Mouse (Mus musculus) CD4-positive naive resting alpha-beta T cell, adult 57 days (primary cell): ENCODE results near the gene 4930568D16Rik. TPM values are rescaled to one million over a fixed set of nuclear protein-coding genes. Genes with fewer than 3 reads are reported as not detected.

Experiments used
- total RNA-seq: library from RNA; stranded (reverse); gene quantifications from one replicate; pipeline ENCODE4 v1.2.4, GENCODE M21; 2023

4930568D16Rik gene
- total RNA-seq: not detected

DNA sequence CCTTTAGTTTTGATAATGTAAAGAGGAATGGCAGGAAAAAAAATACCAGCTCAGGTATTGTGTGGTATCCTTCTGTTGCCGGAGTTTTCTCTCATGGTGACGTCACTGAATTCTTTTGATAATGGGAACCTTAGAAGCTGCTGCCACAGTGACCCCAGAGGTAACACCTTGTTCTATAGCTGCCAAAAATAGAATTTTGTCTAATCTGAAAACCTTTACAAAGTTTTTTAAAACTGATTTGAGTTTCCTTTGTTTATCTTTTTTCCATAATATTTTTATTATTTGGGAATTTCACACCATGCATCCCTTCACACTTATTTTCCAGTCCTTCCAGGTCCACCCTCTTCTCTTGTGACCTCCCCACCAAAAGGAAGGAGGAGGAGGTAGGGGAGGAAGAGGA lies at the start of gene 4930568D16Rik:
Gene 4930568D16Rik, minus strand, starts transcription at position 101 of the 400 bp plus-strand sequence.

DNA sequence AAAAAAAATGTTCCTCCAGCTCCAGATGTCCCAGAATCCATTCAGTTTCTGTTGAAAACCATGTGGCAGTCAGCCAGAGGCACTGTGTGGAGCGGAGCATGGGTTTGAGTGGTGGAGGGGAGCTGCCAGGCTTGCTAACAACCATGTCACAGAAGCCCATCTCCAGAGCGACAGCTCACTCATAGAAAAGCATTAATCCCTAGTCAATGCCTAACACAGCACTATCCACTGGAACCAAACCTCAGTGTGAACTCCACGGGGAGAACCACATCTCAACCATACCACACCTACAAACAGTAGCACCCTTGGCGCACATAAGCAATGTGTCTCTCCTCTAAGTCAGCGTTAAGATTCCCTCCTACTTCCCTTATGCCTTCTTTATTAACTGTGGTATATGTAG lies 29.6 kb upstream of the 4930568D16Rik start, which contains the start of gene 4930402F06Rik:
Gene 4930402F06Rik, minus strand, starts transcription at position 80 of the 400 bp plus-strand sequence.

DNA sequence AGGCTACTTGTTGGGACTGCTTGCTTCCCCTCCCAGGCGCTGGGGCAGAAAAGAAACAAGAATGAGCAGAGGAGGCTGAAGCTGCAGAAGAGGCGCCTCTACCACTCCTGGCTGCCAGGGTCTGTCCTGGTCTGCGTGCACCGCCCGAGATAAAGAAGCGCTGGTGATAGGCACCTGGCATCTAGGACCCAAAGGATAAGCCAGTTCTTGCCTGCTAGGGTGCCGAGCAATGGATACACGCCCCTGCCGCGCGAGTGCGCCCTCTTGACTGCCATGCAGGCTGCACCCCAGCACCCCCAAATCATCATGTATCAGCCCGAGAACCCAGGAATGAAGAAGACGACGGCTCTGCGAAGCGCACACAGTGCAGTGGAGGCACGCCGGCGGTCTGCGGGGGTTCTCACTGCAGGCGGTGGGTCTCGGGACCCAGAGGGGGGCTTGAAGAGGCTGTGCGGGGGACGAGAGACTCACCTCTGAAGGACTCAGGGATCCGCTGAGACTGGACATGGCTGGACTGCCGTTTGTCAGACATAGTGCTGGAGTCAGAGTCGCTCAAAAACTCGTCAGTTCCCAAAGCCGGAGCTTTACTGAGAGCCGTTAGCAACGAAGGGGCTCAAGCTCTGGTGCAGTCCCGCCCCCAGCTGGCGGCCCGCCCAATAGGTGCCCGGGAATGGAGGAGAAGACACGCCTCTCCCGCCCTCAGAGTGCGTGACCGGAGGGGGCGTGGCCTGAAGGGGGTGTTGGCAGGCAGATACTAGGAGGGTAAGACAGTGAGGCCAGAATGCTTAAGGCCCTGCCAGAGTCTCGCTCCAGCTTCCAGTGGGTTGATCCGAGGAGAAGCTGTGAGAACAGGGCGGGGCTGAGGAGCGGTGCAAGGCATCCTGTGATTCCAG lies 30.9 kb downstream of the 4930568D16Rik start, which contains the start of gene Stom:
Gene Stom, minus strand, starts transcription at position 589 of the 893 bp plus-strand sequence.

Other genes starting within 250 kb of the 4930568D16Rik start
- gene Rab14, start 166.6 kb downstream of the 4930568D16Rik start, total RNA-seq: 174 TPM
- 24.5 TPM for gene Gsn, start 111.3 kb downstream of the 4930568D16Rik start, total RNA-seq
- gene Stom, start 30.8 kb downstream of the 4930568D16Rik start, total RNA-seq: 3.1 TPM
- not detected for gene 4930402F06Rik, start 29.4 kb upstream of the 4930568D16Rik start, total RNA-seq
- 14.8 TPM for gene Ggta1, start 95.5 kb upstream of the 4930568D16Rik start, total RNA-seq
- 0.95 TPM for gene Dab2ip, start 190.5 kb upstream of the 4930568D16Rik start, total RNA-seq